In genomic region chr6:99521641-99522358, GRCm38 (mm10) we compare ENCODE assay signal across 8 mouse cellular contexts. TPM values are rescaled to one million over a fixed set of nuclear protein-coding genes. Genes with fewer than 3 reads are reported as not detected.
DNase-seq lines count a peak whose midpoint lies in the region; ATAC-seq lines count a peak whose summit lies in the region.

No protein-coding gene starts in this region.

- peak overlapping the region; percentile 87 for H3K4me2 ChIP-seq in forebrain, embryonic 12.5 days
- peak overlapping the region; percentile 84 for H3K4me2 ChIP-seq in lung, embryonic 15.5 days
- peak overlapping the region; percentile 98 for H3K4me2 ChIP-seq in neural tube, embryonic 15.5 days

- H3K36me3 ChIP-seq in forebrain, embryonic 12.5 days (replicated peaks), result no peaks in the 10 kb centered on the region
- no peaks in the 10 kb centered on the region for H3K36me3 ChIP-seq in lung, embryonic 15.5 days
- H3K36me3 ChIP-seq in neural tube, embryonic 15.5 days, result no peaks in the 10 kb centered on the region

- intact Hi-C loops in heart, postnatal 10 days (cut with DNase I), result loop anchor here (2.0 to 5.0 kb wide), 8 partner anchors 37 to 564 kb away; no protein-coding TSS in a partner anchor

- ATAC-seq in forebrain, embryonic 12.5 days (ENCODE audit: low FRiP score), result peak; percentile 34
- ATAC-seq in lung, embryonic 15.5 days (ENCODE audit: borderline replicate concordance, extremely low read depth, low FRiP score, low TSS enrichment), result peak; percentile 44
- peak; percentile 23 for ATAC-seq in neural tube, embryonic 15.5 days (ENCODE audit: low FRiP score)

- H3K27ac ChIP-seq in forebrain, embryonic 12.5 days, result peak overlapping the region; percentile 99
- H3K27ac ChIP-seq in lung, embryonic 15.5 days, result peak overlapping the region; percentile 100
- peak overlapping the region; percentile 100 for H3K27ac ChIP-seq in neural tube, embryonic 15.5 days (replicated peaks)

- peaks cover 16% of the 10 kb centered on the region for H3K4me1 ChIP-seq in forebrain, embryonic 12.5 days
- peaks cover 17% of the 10 kb centered on the region for H3K4me1 ChIP-seq in lung, embryonic 15.5 days
- peaks cover 31% of the 10 kb centered on the region for H3K4me1 ChIP-seq in neural tube, embryonic 15.5 days

- DNase-seq in ES-CJ7 (ENCODE audit: low read depth, low spot score), result peak; percentile 46
- DNase-seq in c-Kit-positive CD71-positive TER-119-positive erythroid progenitor cells, embryonic 14.5 days (ENCODE audit: low spot score), result peak; percentile 37
- DNase-seq in heart, postnatal 10 days, result peak; percentile 69 to 72
- peak; percentile 65 to 74 for DNase-seq in kidney, postnatal 4 days
- peak; percentile 39 for DNase-seq in testis, postnatal 14 days (ENCODE audit: low spot score)

- peak overlapping the region; percentile 90 for H3K9ac ChIP-seq in forebrain, embryonic 12.5 days
- H3K9ac ChIP-seq in lung, embryonic 15.5 days, result peak overlapping the region; percentile 84
- peak overlapping the region; percentile 88 for H3K9ac ChIP-seq in neural tube, embryonic 15.5 days (replicated peaks)

- WGBS in forebrain, embryonic 12.5 days, result under 1% methylated on average over 64 of the region's 64 CpGs
- under 1% methylated on average over 64 of the region's 64 CpGs for WGBS in lung, embryonic 15.5 days
- WGBS in neural tube, embryonic 15.5 days, result under 1% methylated on average over 61 of the region's 64 CpGs

- H3K4me3 ChIP-seq in forebrain, embryonic 12.5 days (replicated peaks), result peak overlapping the region; percentile 83
- peak overlapping the region; percentile 80 for H3K4me3 ChIP-seq in lung, embryonic 15.5 days
- peak overlapping the region; percentile 76 for H3K4me3 ChIP-seq in neural tube, embryonic 15.5 days (replicated peaks)

- H3K27me3 ChIP-seq in forebrain, embryonic 12.5 days, result no peaks in the 10 kb centered on the region
- no peaks in the 10 kb centered on the region for H3K27me3 ChIP-seq in lung, embryonic 15.5 days
- H3K27me3 ChIP-seq in neural tube, embryonic 15.5 days (replicated peaks), result no peaks in the 10 kb centered on the region

- H3K9me3 ChIP-seq in forebrain, embryonic 12.5 days, result no peaks in the 10 kb centered on the region
- no peaks in the 10 kb centered on the region for H3K9me3 ChIP-seq in lung, embryonic 15.5 days
- no peaks in the 10 kb centered on the region for H3K9me3 ChIP-seq in neural tube, embryonic 15.5 days (replicated peaks)

RNA-seq across cellular contexts. Expression of gene Foxp1, which starts 0.7 kb away (rescaled TPM):
- 69.5 and 77.3 TPM in 2 replicates for polyA plus RNA-seq in forebrain, embryonic 12.5 days (2016; fragmentation: Nextera tagmentation; extraction: Ambion mirVana)
- 10 to 100 TPM; 52.4 to 60.6 TPM for total RNA-seq in heart, postnatal 10 days (2021)
- 95.4 and 109 TPM in 2 replicates for polyA plus RNA-seq in lung, embryonic 15.5 days (2015; fragmentation: Nextera tagmentation; extraction: Ambion mirVana)
- polyA plus RNA-seq in neural tube, embryonic 15.5 days (2015; fragmentation: Nextera tagmentation; extraction: Ambion mirVana), result 51.0 and 63.9 TPM in 2 replicates

Comparison
In these comparisons a context has a peak if more than half of its experiments do, and no peak if none do; other contexts are left out.
1. Peak in every context shown above with its lines: DNase-seq, ATAC-seq, H3K4me3 ChIP-seq and H3K27ac ChIP-seq.